Mouse (Mus musculus) testis, adult 10 weeks (tissue): ENCODE results near the gene Gab2. TPM values are rescaled to one million over a fixed set of nuclear protein-coding genes. Genes with fewer than 3 reads are reported as not detected.

ENCODE experiments used
- polyA plus RNA-seq: library from polyadenylated mRNA; stranded (reverse); fragments of 350-450 nt; fragmentation: Illumina TruSeq; extraction: RNeasy Lipid Tissue Mini Kit (QIAGEN cat#74804); gene quantifications from one replicate; pipeline ENCODE4 v1.2.3, GENCODE M21; 2014; ENCODE audit warnings: low read depth, low replicate concordance

Gab2 gene
- polyA plus RNA-seq = 15.0 TPM

GRCm38 (mm10) chr7:97081242-97081958 is at the start of gene Gab2:
Gene Gab2 (plus strand): TSS chr7:97081586.

GRCm38 (mm10) chr7:97331726-97332666 is 250.6 kb downstream of the Gab2 start, which contains the start of the genes Usp35 and Kctd21:
Gene Usp35 (minus strand): TSS chr7:97332020.
Gene Kctd21 (plus strand): TSS chr7:97332327.

Other genes starting within 250 kb of the Gab2 start
- 12.1 TPM for gene Nars2, start 130.1 kb upstream of the Gab2 start, polyA plus RNA-seq